Mouse (Mus musculus): ENCODE measurements at regions not wholly inside any gene's neighbourhood (a gene's known extent, or its start where the extent isn't known, plus 50 kb on each side); places are given as distances from the start of the nearest gene placed in this dataset.
A peak's percentile ranks its signal among the peaks of the same experiment; 100 is the strongest.

- no peak for DNase-seq (ENCODE audit: extremely low spot score)
Measured at GRCm38 (mm10) chr16:68017672-68018071, 397.0 kb upstream of the Cadm2 start.

GRCm38 (mm10) chr16:67989671-67990070, 369.0 kb upstream of the Cadm2 start:
- DNase-seq (ENCODE audit: extremely low spot score): no peak

GRCm38 (mm10) chr16:67976565-67976964, 355.9 kb upstream of the Cadm2 start:
- no peak for DNase-seq (ENCODE audit: extremely low spot score)

GRCm38 (mm10) chr16:67968311-67969145, 347.8 kb upstream of the Cadm2 start:
- no peak for DNase-seq (ENCODE audit: extremely low spot score)

- DNase-seq (ENCODE audit: extremely low spot score): no peak
Measured at GRCm38 (mm10) chr16:67949112-67949511, 328.4 kb upstream of the Cadm2 start.

- DNase-seq (ENCODE audit: extremely low spot score): no peak
Measured at GRCm38 (mm10) chr16:67944406-67944805, 323.7 kb upstream of the Cadm2 start.

GRCm38 (mm10) chr16:67919175-67919574, 298.5 kb upstream of the Cadm2 start:
- DNase-seq (ENCODE audit: extremely low spot score): no peak

- DNase-seq (ENCODE audit: extremely low spot score): no peak
Measured at GRCm38 (mm10) chr16:67871304-67872022, 250.8 kb upstream of the Cadm2 start.

- DNase-seq (ENCODE audit: extremely low spot score): no peak
Measured at GRCm38 (mm10) chr16:67850201-67850600, 229.5 kb upstream of the Cadm2 start.

GRCm38 (mm10) chr16:67844481-67844880, 223.8 kb upstream of the Cadm2 start:
- DNase-seq (ENCODE audit: extremely low spot score): no peak

GRCm38 (mm10) chr16:67797236-67797635, 176.5 kb upstream of the Cadm2 start:
- no peak for DNase-seq (ENCODE audit: extremely low spot score)

- peak; percentile 24 for DNase-seq (ENCODE audit: extremely low spot score)
Measured at GRCm38 (mm10) chr16:67776091-67776490, 155.4 kb upstream of the Cadm2 start.

GRCm38 (mm10) chr16:67769114-67769513, 148.4 kb upstream of the Cadm2 start:
- DNase-seq (ENCODE audit: extremely low spot score): no peak

- DNase-seq (ENCODE audit: extremely low spot score): no peak
Measured at GRCm38 (mm10) chr16:67735398-67735797, 114.7 kb upstream of the Cadm2 start.

- DNase-seq (ENCODE audit: extremely low spot score): no peak
Measured at GRCm38 (mm10) chr16:67698619-67699018, 77.9 kb upstream of the Cadm2 start.
